Mouse (Mus musculus) olfactory bulb, adult 2 months (tissue): ENCODE results near the gene Capn9. TPM values are rescaled to one million over a fixed set of nuclear protein-coding genes. Genes with fewer than 3 reads are reported as not detected.
A peak's percentile ranks its signal among the peaks of the same experiment; 100 is the strongest.

Source experiments
- H3K27ac ChIP-seq: fragments of 200-500 bp; 2 replicates; pipeline ENCODE4 v1.5.1; 2012; ENCODE audit warnings: low read depth, low read length; ENCODE audit not compliant: insufficient read depth
- H3K4me1 ChIP-seq: fragments of 200-500 bp; 2 replicates; pipeline ENCODE4 v1.6.1; 2012; ENCODE audit warnings: low read length; ENCODE audit not compliant: control insufficient read depth, insufficient read depth
- H3K4me3 ChIP-seq: fragments of 200-500 bp; 2 replicates; pipeline ENCODE4 v1.5.1; 2012; ENCODE audit warnings: mild to moderate bottlenecking, low read depth, low read length, moderate library complexity; ENCODE audit not compliant: insufficient read depth
- CTCF ChIP-seq: fragments of 200-500 bp; IDR thresholded peaks from 2 replicates; pipeline ENCODE4 v1.5.1; 2012; ENCODE audit warnings: low read depth, mild to moderate bottlenecking, low read length, moderate library complexity; ENCODE audit not compliant: insufficient read depth
- POLR2A ChIP-seq: fragments of 200-500 bp; IDR thresholded peaks from 2 replicates; pipeline ENCODE4 v1.6.1; 2012; ENCODE audit warnings: mild to moderate bottlenecking, low read depth, low read length, moderate library complexity; ENCODE audit not compliant: insufficient read depth
- WGBS: fragments of 180-500 bp; shearing (Covaris S2); methylation state at CpG from one replicate; pipeline ENCODE4 v1.1.7; 2018; 5-methylcytosine and 5-hydroxymethylcytosine counted together
- polyA plus RNA-seq: library from polyadenylated mRNA; stranded (reverse); fragments of >200 nt; gene quantifications from 2 replicates; pipeline ENCODE4 v1.2.4, GENCODE M21; 2012; ENCODE audit warnings: low replicate concordance; ENCODE audit not compliant: missing spikeins, insufficient read depth, insufficient read length

The Capn9 gene
- polyA plus RNA-seq, 1 experiment = not detected

DNA sequence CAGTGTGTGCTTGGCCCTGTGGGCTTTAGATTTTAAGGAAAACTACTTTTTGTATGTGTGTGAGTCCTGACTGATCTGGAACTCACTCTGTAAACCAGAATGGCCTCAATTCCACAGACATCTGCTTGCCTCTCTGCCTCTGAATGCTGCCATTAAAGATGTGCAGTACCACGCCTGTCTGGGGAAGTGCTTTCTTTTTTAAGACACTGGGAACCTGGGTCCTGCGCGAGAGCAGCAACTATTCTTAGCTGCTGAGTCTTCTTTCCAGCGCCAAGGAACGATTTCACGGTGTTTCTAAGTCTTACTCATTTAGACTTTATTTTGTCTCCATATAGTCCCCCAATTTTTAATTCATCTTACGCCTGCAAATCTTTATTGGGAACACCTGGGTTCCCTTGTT, 29.1 kb upstream of the Capn9 start:
- TF ChIP-seq CTCF = no peak
- TF ChIP-seq POLR2A = no peak
- peaks cover 21% of the 10 kb centered on the region for H3K4me1 ChIP-seq
- H3K4me3 ChIP-seq = no peak overlapping the region
- WGBS = 56% methylated on average over 7 of the region's 7 CpGs
- no peak overlapping the region for H3K27ac ChIP-seq

DNA sequence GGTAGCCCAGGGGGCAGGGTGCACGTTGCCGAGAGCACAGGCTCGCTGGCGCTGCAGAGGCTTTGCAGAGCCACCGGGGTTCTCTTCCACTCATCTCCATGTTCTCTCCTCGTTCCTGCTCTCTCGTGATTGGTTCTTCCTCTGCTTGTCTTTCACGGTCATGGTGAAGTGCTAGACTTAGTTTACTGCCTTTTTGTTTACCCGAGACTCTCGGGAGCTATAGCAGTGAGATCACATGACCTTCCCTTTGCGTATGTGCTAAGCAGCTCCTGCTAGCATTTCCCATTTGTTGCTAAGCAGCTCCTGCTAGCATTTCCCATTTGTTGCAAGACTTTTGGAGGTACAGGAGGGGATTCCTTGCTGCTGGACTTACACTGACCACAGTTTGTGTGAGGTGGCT, 28.6 kb upstream of the Capn9 start:
- no peak overlapping the region for H3K4me3 ChIP-seq
- peaks cover 21% of the 10 kb centered on the region for H3K4me1 ChIP-seq
- WGBS = 63% methylated on average over 11 of the region's 11 CpGs
- H3K27ac ChIP-seq = no peak overlapping the region
- no peak for TF ChIP-seq CTCF
- no peak for TF ChIP-seq POLR2A

DNA sequence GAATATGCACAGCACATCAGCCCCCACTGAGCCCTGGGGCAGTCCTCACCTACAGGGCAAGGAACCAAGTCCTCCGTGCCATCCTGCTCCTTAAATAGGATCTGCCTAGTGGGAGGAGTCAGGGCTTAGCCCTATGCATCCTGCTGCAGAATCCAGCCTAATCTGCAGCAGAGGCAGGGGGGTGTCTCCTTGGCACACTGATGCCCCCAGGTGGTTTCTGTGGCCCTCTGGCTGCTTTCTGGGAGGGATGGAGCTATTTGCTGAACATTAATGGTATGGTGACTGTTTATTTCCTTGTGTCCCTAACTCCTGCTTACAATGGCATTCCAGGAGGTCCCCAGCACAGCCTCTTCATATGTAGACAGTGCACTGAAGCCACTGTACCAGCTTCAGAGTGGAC, 27.7 kb upstream of the Capn9 start:
- WGBS = 38% methylated on average over 1 of the region's 1 CpGs
- H3K4me1 ChIP-seq = peaks cover 21% of the 10 kb centered on the region
- TF ChIP-seq CTCF (no peak), POLR2A (no peak)
- 0 out of 2 replicates have a peak overlapping the region, but pooled peaks have one; percentile 3 for H3K27ac ChIP-seq
- no peak overlapping the region for H3K4me3 ChIP-seq

DNA sequence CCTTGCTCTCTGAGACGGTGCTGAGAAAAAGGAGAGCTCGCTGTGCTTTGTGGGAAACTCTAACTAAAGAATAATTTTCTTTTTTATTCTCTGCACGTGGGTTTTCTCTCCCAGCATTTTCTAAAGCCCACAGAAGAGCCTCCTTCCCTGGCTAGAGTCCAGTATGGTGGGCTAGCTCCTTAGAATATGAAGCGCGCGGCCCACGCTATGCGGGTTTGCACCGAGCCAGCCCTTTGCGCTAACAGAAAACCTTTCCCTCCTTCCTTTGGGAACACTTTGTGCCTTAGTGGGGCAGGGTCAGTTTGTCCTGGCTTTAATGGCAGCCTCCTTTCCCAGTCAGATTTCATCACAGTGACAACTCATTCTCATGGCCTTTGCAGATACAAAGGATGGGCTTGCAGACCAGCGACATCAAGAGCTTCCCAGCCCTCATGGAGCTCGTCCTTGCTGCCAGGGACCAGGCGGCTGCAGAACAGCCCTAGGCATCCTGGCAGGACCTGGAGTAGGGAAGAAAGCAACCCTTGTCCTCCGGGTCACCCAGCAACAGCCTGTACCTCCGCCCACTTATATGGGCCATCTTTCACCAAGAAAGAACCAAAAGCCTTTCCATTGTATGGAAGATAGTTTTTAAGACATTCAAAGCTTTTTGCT, 24.8 kb upstream of the Capn9 start:
- 72% methylated on average over 15 of the region's 15 CpGs for WGBS
- Histone ChIP-seq H3K27ac (0 out of 2 replicates have a peak overlapping the region, but pooled peaks have one; percentile 10), H3K4me1 (peaks cover 20% of the 10 kb centered on the region), H3K4me3 (no peak overlapping the region)
- TF ChIP-seq POLR2A = no peak
- no peak for TF ChIP-seq CTCF

DNA sequence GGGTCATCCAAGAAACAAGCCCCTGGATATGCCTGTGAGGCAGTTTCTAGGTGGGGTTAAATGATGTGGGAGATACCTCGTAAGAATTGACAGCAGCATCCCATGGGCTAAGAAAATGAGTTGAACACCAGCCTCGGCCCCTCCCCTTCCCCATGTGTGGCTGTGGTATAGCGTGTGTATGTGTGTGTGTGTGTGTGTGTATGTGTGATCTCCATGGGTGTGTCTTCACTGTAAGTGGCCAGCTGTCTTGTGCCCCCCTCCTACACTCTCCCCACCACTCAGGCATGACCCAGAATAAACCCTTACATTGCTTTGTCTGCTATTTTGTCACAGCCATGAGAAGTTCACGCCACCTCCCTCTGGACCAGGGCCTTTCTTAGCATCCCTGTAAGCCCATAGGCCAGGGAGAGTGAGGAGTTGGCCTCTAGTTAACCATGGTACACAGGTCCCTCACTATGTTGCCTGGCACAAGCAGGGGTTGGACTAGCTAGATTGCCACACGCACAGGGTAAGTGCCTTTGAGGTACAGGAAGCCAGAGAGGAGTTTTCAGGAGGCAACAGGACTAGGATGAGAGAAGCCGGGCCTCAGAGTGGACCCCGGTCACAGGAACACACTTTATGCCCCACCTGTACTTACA, 20.7 kb upstream of the Capn9 start:
- TF ChIP-seq POLR2A (no peak), CTCF (no peak)
- H3K27ac ChIP-seq = no peak overlapping the region
- WGBS = 92% methylated on average over 7 of the region's 7 CpGs

DNA sequence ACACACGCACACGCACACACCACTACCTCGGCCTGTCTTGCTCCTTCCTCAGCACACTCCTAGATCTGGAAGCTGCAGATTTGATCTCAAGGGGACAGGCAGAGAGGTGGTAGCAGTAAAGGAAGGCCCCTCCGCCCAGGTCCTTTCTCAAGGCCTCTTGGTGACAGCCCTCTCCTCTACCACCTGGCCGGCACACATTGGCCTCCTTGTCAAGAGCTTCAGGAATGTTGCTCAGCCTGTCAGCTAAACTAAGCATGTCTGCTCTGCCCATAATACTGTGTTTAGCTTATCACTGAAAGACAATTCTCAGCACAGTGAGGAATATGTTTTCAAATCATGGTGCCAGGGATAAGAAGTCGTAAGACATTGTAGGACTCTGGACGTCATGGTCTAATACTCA, 19.7 kb upstream of the Capn9 start:
- Histone ChIP-seq H3K4me3 (no peak overlapping the region), H3K4me1 (peaks cover 23% of the 10 kb centered on the region), H3K27ac (no peak overlapping the region; the same call in 1 of the 2 replicates)
- TF ChIP-seq CTCF (no peak), POLR2A (no peak)
- WGBS = 74% methylated on average over 7 of the region's 7 CpGs

More for the DNA sequence above, 20.7 kb upstream of the Capn9 start:
- Histone ChIP-seq H3K4me1 (peaks cover 23% of the 10 kb centered on the region), H3K4me3 (no peak overlapping the region)

DNA sequence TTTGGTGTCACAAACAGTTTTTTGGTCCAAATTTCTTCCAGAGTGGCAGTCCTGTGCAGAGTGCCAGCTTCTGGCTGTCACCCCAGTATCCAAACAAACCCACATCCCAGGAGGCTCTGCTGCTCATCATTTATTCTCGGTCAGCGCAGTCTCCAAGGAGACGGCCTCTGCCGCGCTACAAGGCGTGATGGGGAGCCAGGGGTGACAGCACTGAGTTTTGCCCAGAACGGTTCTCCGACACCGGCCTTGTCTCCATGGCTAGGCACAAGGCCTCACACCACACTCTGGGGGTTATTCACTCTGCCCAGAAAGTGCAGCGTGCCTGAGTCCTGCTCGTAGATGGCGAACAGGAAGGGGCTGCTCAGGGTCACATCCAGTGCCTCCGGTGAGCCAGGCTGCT, 19.3 kb upstream of the Capn9 start:
- 0 out of 2 replicates have a peak overlapping the region, but pooled peaks have one; percentile 7 for H3K27ac ChIP-seq
- H3K4me3 ChIP-seq = no peak overlapping the region
- peaks cover 23% of the 10 kb centered on the region for H3K4me1 ChIP-seq
- WGBS = 68% methylated on average over 13 of the region's 13 CpGs
- TF ChIP-seq POLR2A (no peak), CTCF (no peak)

DNA sequence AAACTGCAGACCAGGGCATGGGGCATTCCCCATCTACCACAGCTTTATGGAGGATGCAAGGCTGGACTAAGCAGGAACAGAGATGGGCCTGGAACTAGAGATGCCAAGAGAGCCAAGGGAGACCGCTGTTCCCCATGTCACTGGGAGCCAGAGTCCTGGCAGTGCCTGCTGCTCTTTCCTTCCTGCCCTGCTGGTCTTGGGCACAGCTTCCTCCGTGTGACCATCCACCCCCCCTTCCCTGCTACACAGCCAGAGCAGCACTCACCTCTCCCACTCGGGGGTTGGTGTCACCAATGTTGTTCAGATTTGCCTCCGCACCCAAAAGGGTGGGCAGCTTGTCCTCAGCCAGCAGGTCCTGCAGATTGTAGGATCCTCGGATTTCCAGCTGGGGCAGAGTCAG, 18.4 kb upstream of the Capn9 start:
- TF ChIP-seq POLR2A = no peak
- no peak for TF ChIP-seq CTCF
- 41% methylated on average over 5 of the region's 5 CpGs for WGBS
- peak overlapping the region; percentile 18; the same call in 1 of the 2 replicates for H3K27ac ChIP-seq
- peaks cover 24% of the 10 kb centered on the region for H3K4me1 ChIP-seq
- no peak overlapping the region for H3K4me3 ChIP-seq

DNA sequence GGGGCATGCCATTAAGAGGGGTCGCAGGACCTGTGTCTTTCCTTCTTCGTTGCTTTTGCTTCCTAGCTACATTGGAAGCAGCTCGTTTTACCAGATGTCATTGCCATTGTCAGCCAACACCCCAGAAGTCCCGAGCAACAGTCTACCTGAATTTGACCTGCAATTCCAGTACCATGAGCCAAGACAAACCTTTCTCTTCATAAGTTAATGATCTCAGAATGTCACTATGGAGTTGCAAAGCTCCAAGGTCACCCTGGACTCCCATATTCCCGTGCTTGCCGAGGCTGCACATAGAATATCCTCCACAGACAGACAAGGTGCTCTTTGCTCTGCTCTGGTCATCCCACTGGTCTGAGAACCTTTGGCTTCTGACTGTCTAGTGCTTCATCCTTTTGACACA, 8.8 kb upstream of the Capn9 start:
- H3K4me1 ChIP-seq = peaks cover 22% of the 10 kb centered on the region
- H3K4me3 ChIP-seq = no peak overlapping the region
- 87% methylated on average over 6 of the region's 6 CpGs for WGBS
- H3K27ac ChIP-seq = no peak overlapping the region
- TF ChIP-seq CTCF = no peak
- TF ChIP-seq POLR2A = no peak

DNA sequence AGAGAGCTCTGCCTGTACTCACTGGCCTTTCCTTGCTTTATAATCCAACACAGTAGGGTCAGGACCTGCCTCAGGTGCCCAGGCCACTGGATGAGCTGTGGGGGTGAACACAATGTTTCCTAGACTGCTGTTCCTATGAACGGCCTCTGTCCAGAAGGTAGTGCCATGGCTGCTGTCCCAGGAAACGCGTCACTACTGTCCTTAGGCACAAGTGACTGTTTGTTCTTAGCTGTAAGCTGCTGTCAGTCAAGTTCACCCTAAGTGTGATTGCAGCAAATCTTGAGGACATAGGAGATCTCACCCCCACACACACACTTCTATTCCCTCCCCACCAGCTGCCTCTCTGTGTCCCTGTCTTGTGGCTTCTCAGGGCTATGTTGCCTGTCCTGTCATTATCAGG, 8.3 kb upstream of the Capn9 start:
- H3K4me1 ChIP-seq = peaks cover 19% of the 10 kb centered on the region
- H3K27ac ChIP-seq = no peak overlapping the region
- no peak overlapping the region for H3K4me3 ChIP-seq
- TF ChIP-seq CTCF = no peak
- 83% methylated on average over 3 of the region's 3 CpGs for WGBS
